Mouse (Mus musculus) spleen, postnatal 36 days (tissue): ENCODE measurements around the gene Fam83f.

ENCODE experiments used
- DNase-seq, 2 experiments: peaks; one replicate each; pipeline ENCODE4 v3.0.0; 2022; ENCODE audit warnings: low spot score in 2 of 2, mixed read lengths in 1 of 2

The Fam83f gene

GRCm38 (mm10) chr15:80741836-80742235 is 70.2 kb downstream of the Fam83f start:
- DNase-seq, result no peak

GRCm38 (mm10) chr15:80742991-80743474 is 71.4 kb downstream of the Fam83f start:
- peak; percentile 11 to 21 for DNase-seq

GRCm38 (mm10) chr15:80743606-80744005 is 72.0 kb downstream of the Fam83f start:
- DNase-seq, result peak; percentile 35 to 46

- DNase-seq, result no peak
Observed at GRCm38 (mm10) chr15:80744667-80745422, 73.2 kb downstream of the Fam83f start.

- DNase-seq, result no peak
Observed at GRCm38 (mm10) chr15:80748979-80749378, 77.3 kb downstream of the Fam83f start.
